Mouse (Mus musculus) erythroblast, embryonic 14.5 days (primary cell): Measurements from ENCODE around the gene Prkag1.

Experiments
- GATA1 ChIP-seq: IDR thresholded peaks from 2 replicates; pipeline ENCODE4 v1.6.1; 2012; ENCODE audit warnings: low read length, inconsistent platforms, mixed read lengths
- TAL1 ChIP-seq: IDR thresholded peaks from 3 replicates; pipeline ENCODE4 v1.6.1; 2012; ENCODE audit warnings: low read length, inconsistent platforms, mixed read lengths

DNA sequence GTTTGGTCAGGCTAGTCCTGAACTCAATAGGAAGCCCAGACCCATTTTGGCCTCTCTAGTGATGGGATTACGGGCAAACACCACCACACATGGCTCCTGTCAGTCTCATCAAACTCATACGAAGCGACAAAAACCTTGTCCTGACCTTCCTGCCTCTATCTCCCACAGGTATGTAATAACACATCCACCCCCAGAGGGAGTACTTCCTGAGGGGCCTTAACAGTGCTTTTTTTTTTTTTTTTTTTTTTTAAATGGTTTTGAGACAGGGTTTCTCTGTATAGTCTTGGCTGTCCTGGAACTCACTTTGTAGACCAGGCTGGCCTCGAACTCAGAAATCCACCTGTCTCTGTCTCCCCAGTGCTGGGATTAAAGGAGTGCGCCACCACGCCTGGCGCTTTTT is 13.2 kb downstream of the Prkag1 start:
- TF ChIP-seq TAL1 (no peak), GATA1 (no peak)
